Mouse (Mus musculus): ENCODE data around the gene Dnajb12. TPM values are rescaled to one million over a fixed set of nuclear protein-coding genes. Genes with fewer than 3 reads are reported as not detected.

The Dnajb12 gene
- polyA plus RNA-seq, 1 experiment from 2014 or later, result 25.3 TPM

DNA sequence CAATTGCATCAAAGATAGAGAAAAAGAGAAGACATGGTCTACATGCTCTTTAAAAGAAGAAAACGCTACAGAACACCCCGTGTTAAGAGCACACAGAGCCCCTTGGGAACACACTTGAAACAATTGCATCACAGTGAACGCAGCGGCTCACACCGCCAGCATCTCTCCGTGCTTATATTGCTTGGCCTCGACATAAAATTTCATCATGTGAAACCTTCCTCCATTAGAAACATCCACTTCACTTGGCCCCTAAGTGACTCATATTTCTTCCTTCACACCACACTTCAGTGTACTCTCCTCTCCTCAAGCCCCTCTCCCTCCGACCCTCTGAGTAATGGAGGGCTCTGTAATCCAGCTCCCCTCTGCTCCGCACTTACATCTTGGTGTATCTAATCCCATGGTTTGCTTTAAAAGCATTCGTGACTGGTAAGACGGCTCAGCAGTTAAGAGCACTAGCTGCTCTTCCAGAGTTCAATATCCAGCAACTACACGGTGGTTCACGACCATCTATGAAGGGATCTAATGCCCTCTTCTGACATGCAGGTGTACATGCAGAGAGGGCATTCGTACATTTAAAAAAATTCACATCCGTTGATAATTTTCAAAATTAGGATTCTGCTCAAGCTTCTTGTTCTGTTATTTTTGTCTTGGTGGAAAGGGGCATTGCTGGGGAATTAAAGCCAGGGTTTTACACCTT is 1.8 kb upstream of the Dnajb12 start:
- Histone ChIP-seq H3K4me1 (replicated peaks; ENCODE audit: control insufficient read depth, insufficient read depth, low read length) (peaks cover 5% of the 10 kb centered on the region; the same call in 1 of the 2 replicates), H3K4me3 (ENCODE audit: low read depth, low read length) (no peak overlapping the region), H3K4me2 (ENCODE audit: low read depth, low read length, severe bottlenecking) (no peak overlapping the region), H3K9ac (ENCODE audit: low read length) (no peak overlapping the region), H3K36me3 (ENCODE audit: control insufficient read depth, insufficient read depth, low read length) (no peaks in the 10 kb centered on the region), H3K27ac (ENCODE audit: low read depth, low read length) (no peak overlapping the region), H3K27me3 (ENCODE audit: control insufficient read depth, insufficient read depth, low read length) (no peaks in the 10 kb centered on the region), H3K9me3 (ENCODE audit: control insufficient read depth, low read length) (no peaks in the 10 kb centered on the region)
- ATAC-seq (replicated peaks; ENCODE audit: low FRiP score), result no peak
- DNase-seq (ENCODE audit: low spot score), result no peak
- WGBS, result 79% methylated on average over 15 of the region's 15 CpGs

DNA sequence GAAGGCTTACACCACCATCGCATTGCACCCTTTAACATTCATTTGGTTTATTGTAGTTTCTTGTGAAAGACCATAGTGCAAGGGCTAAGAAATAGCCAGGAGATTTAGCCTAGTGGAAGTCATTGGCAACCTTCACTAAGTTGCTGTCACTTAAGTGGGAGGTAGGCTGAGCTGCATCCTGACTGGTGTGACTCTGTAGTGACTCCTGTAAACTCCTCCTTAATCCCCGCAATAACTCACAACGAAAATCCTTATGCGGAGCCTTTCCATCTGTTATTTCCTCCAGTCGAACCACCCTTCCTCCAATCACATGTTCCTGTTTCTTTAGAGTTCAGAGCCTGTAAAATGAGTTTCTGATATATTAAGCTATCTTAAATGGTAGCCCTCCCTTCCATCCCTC is 533 bp upstream of the Dnajb12 start:
- Histone ChIP-seq H3K9ac (ENCODE audit: low read length) (peak overlapping the region; percentile 98), H3K4me2 (ENCODE audit: low read depth, low read length, severe bottlenecking) (peak overlapping the region; percentile 60), H3K4me1 (replicated peaks; ENCODE audit: control insufficient read depth, insufficient read depth, low read length) (peaks cover 5% of the 10 kb centered on the region; the same call in 1 of the 2 replicates), H3K4me3 (ENCODE audit: low read depth, low read length) (peak overlapping the region; percentile 92), H3K36me3 (ENCODE audit: control insufficient read depth, insufficient read depth, low read length) (no peaks in the 10 kb centered on the region), H3K27me3 (ENCODE audit: control insufficient read depth, insufficient read depth, low read length) (no peaks in the 10 kb centered on the region), H3K9me3 (ENCODE audit: control insufficient read depth, low read length) (no peaks in the 10 kb centered on the region), H3K27ac (ENCODE audit: low read depth, low read length) (no peak overlapping the region)
- no peak for ATAC-seq (replicated peaks; ENCODE audit: low FRiP score)
- 33% methylated on average over 5 of the region's 5 CpGs for WGBS
- no peak for DNase-seq (ENCODE audit: low spot score)

DNA sequence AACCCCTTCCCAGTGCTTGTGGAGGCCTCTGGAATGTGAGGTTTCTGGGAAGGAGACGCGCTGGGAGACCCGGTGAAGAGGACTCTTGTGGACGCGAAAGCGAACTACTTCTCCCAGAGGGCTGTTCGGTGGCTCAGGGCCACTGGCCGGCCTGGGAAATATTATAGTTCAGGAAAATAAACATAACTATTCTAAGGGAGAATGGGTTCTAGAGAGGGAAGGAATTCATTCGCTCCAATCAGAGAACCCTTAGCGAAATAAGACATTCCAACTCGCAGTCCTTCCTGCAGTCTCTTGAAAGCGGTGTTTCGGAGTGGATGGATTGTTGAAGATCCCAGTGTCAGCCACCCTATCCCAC is 652 bp downstream of the Dnajb12 start:
- no peak for DNase-seq (ENCODE audit: low spot score)
- Histone ChIP-seq H3K4me2 (ENCODE audit: low read depth, low read length, severe bottlenecking) (peak overlapping the region; percentile 60), H3K27me3 (ENCODE audit: control insufficient read depth, insufficient read depth, low read length) (no peaks in the 10 kb centered on the region), H3K9me3 (ENCODE audit: control insufficient read depth, low read length) (no peaks in the 10 kb centered on the region), H3K4me1 (replicated peaks; ENCODE audit: control insufficient read depth, insufficient read depth, low read length) (peaks cover 5% of the 10 kb centered on the region; the same call in 1 of the 2 replicates), H3K9ac (ENCODE audit: low read length) (peak overlapping the region; percentile 98), H3K27ac (ENCODE audit: low read depth, low read length) (peak overlapping the region; percentile 100), H3K4me3 (ENCODE audit: low read depth, low read length) (peak overlapping the region; percentile 92), H3K36me3 (ENCODE audit: control insufficient read depth, insufficient read depth, low read length) (no peaks in the 10 kb centered on the region)
- 0% methylated on average over 13 of the region's 13 CpGs for WGBS
- ATAC-seq (replicated peaks; ENCODE audit: low FRiP score), result peak; percentile 60; the same call in 1 of the 2 replicates

DNA sequence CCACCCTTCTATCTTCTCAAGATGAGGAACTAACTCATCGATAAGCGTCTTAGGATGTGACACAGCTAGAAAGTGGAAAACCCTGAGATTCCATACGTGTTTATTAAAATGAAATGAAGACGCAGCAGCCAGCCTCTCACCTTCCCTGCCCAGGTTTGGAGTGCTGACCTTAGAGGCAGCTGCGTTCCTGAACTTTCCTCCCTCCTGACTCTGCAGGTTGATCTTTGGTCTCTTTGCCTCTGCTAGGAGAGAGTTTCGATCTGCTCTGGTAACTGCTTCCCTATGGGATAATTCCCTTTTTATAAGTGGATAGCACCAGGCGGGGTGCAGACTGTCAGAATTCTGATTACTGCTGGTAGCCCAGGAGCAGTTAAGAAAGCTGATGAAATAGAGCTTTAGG is 1.5 kb downstream of the Dnajb12 start:
- 91% methylated on average over 7 of the region's 7 CpGs for WGBS
- Histone ChIP-seq H3K9me3 (ENCODE audit: control insufficient read depth, low read length) (no peaks in the 10 kb centered on the region), H3K36me3 (ENCODE audit: control insufficient read depth, insufficient read depth, low read length) (no peaks in the 10 kb centered on the region), H3K27me3 (ENCODE audit: control insufficient read depth, insufficient read depth, low read length) (no peaks in the 10 kb centered on the region), H3K27ac (ENCODE audit: low read depth, low read length) (no peak overlapping the region), H3K9ac (ENCODE audit: low read length) (no peak overlapping the region), H3K4me1 (replicated peaks; ENCODE audit: control insufficient read depth, insufficient read depth, low read length) (peaks cover 5% of the 10 kb centered on the region; the same call in 1 of the 2 replicates), H3K4me3 (ENCODE audit: low read depth, low read length) (no peak overlapping the region; the same call in 1 of the 2 replicates), H3K4me2 (ENCODE audit: low read depth, low read length, severe bottlenecking) (peak overlapping the region; percentile 60; the same call in 1 of the 2 replicates)
- no peak for ATAC-seq (replicated peaks; ENCODE audit: low FRiP score)
- DNase-seq (ENCODE audit: low spot score), result no peak

DNA sequence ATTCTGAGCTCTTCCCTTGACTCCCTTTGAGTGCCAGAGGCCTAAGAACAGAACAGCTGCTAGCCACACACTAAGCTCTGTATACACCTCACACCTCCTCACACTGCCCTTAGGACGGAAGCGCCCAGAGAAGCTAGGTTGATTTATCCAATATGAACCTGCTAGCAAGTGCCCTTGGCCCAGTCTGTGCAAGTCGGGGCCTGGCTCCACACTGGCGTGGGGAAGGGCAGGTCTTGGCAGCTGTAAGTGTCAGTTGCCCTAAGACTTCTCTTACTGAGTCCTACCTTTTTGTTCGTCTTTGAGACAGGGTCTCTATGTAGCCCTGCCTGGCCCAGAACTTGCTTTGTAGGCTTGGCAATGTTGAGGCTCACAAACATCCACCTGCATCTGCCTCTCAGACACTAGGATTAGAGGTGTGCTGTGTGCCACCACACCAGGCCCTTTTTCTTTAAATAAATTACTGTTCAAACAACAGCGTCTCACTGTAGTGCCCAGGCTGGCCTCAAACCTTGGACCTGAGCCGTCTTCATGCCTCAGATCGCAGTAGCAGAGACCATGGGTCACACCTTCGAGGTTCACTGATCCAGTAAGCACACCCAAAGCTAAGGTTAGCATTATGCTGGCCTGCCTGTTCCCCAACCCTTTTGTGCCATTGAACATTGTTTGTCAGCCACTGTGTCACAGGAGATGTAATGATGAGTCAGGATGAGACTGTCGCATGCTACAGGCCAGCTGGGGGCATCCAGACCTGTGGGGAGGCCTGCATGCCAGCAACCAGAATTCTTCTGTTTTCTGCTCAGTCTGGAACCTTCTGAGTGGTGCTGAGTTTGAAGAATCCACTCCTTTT is 5.2 kb downstream of the Dnajb12 start:
- no peak for DNase-seq (ENCODE audit: low spot score)
- Histone ChIP-seq H3K36me3 (ENCODE audit: control insufficient read depth, insufficient read depth, low read length) (no peaks in the 10 kb centered on the region), H3K27ac (ENCODE audit: low read depth, low read length) (no peak overlapping the region), H3K4me1 (replicated peaks; ENCODE audit: control insufficient read depth, insufficient read depth, low read length) (peaks cover 5% of the 10 kb centered on the region; the same call in 1 of the 2 replicates), H3K4me3 (ENCODE audit: low read depth, low read length) (no peak overlapping the region), H3K9me3 (ENCODE audit: control insufficient read depth, low read length) (no peaks in the 10 kb centered on the region), H3K9ac (ENCODE audit: low read length) (no peak overlapping the region), H3K4me2 (ENCODE audit: low read depth, low read length, severe bottlenecking) (no peak overlapping the region), H3K27me3 (ENCODE audit: control insufficient read depth, insufficient read depth, low read length) (no peaks in the 10 kb centered on the region)
- 89% methylated on average over 10 of the region's 10 CpGs for WGBS
- no peak for ATAC-seq (replicated peaks; ENCODE audit: low FRiP score)

DNA sequence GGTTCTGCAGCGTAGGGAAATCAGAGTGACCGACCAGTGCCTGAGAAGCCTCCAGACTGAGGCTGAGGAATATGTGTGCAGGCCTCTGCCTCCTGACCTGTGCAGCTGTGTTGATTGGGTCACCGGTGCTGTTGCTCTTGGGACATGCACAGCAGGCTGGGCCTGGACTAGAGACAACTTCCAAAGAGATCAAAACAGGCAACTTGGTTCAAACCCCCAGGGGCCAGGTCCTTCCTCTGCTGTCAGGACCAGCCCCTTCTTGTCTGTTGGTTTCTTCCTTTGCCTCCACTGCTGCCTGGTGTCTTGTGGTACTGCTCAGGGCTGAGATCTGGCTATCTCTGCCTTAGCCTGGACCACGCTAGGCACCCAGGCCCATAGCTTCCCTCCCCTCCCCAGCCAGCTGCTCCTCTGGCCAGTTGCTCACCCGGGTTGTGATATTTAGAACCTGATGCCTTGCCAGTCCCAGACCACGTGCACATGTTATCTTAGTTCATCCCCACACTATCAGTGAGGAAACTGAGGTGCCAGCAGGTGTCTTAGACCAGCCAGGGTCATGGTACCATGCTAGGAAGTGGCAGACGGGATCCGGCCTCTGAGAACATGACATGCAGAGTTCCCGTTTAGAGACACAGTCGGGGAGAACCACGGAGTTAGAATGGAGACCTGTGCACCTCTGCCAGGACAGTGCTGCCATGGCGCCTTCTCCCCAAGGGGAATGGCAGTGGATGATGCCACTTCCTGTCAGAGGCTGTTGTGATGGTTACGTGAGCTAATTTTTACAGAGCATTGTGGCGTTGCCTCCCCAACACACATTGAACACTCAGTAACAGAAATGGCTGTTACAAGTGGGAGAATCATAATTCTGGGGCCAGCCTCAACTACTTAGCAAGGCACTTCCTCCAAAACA is 6.1 kb downstream of the Dnajb12 start:
- Histone ChIP-seq H3K9ac (ENCODE audit: low read length) (no peak overlapping the region), H3K27me3 (ENCODE audit: control insufficient read depth, insufficient read depth, low read length) (no peaks in the 10 kb centered on the region), H3K4me2 (ENCODE audit: low read depth, low read length, severe bottlenecking) (no peak overlapping the region), H3K36me3 (ENCODE audit: control insufficient read depth, insufficient read depth, low read length) (no peaks in the 10 kb centered on the region; the same call in 1 of the 2 replicates), H3K4me1 (replicated peaks; ENCODE audit: control insufficient read depth, insufficient read depth, low read length) (peaks cover 5% of the 10 kb centered on the region; the same call in 1 of the 2 replicates), H3K4me3 (ENCODE audit: low read depth, low read length) (no peak overlapping the region), H3K9me3 (ENCODE audit: control insufficient read depth, low read length) (no peaks in the 10 kb centered on the region), H3K27ac (ENCODE audit: low read depth, low read length) (no peak overlapping the region)
- WGBS, result 93% methylated on average over 14 of the region's 14 CpGs
- ATAC-seq (replicated peaks; ENCODE audit: low FRiP score) (no peak), DNase-seq (ENCODE audit: low spot score) (no peak)

DNA sequence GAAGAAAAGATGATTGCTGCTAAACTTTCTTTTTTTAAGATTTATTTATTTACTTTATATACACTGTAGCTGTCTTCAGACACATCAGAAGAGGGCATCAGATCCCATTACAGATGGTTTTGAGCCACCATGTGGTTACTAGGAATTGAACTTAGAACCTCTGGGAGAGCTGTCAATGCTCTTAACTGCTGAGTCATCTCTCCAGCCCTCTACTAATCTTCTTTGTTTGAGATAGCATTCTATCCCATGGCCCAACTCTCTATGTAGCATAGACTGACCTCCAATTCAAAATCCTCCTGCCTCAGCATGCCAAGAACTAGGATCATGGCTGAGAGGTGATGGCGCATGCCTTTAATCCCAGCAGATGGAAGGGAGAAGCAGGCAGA is 6.7 kb downstream of the Dnajb12 start:
- Histone ChIP-seq H3K9ac (ENCODE audit: low read length) (no peak overlapping the region), H3K27me3 (ENCODE audit: control insufficient read depth, insufficient read depth, low read length) (no peaks in the 10 kb centered on the region), H3K36me3 (ENCODE audit: control insufficient read depth, insufficient read depth, low read length) (no peaks in the 10 kb centered on the region; the same call in 1 of the 2 replicates), H3K4me2 (ENCODE audit: low read depth, low read length, severe bottlenecking) (no peak overlapping the region), H3K4me3 (ENCODE audit: low read depth, low read length) (no peak overlapping the region), H3K4me1 (replicated peaks; ENCODE audit: control insufficient read depth, insufficient read depth, low read length) (no peaks in the 10 kb centered on the region; the same call in 1 of the 2 replicates), H3K9me3 (ENCODE audit: control insufficient read depth, low read length) (no peaks in the 10 kb centered on the region), H3K27ac (ENCODE audit: low read depth, low read length) (no peak overlapping the region)
- DNase-seq (ENCODE audit: low spot score) (no peak), ATAC-seq (replicated peaks; ENCODE audit: low FRiP score) (no peak)
- WGBS, result 100% methylated on average over 1 of the region's 1 CpGs

DNA sequence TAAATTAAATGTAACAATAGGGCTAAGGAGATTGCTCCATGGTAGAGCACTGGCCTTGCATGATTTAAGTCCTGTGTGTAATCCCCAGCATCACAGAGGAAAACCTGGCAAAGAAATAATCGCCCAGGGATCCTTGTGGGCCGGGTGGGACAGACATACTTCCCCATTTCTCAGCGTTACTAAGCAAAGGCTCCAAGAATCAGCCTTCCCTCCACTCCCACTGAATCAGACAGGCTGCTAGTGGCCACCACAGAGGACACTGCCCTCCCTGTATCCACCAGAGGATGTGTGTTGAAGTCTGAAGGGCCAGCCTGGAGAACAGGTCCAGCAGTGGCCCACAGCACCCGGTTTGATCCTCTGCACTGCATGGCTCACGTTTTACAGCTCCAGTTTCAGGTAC is 8.1 kb downstream of the Dnajb12 start:
- WGBS, result 95% methylated on average over 5 of the region's 5 CpGs
- H3K9me3 ChIP-seq (ENCODE audit: control insufficient read depth, low read length), result no peaks in the 10 kb centered on the region
- ATAC-seq (replicated peaks; ENCODE audit: low FRiP score), result no peak
- H3K4me2 ChIP-seq (ENCODE audit: low read depth, low read length, severe bottlenecking), result no peak overlapping the region
- H3K9ac ChIP-seq (ENCODE audit: low read length), result no peak overlapping the region
- H3K27ac ChIP-seq (ENCODE audit: low read depth, low read length), result no peak overlapping the region
- H3K27me3 ChIP-seq (ENCODE audit: control insufficient read depth, insufficient read depth, low read length), result no peaks in the 10 kb centered on the region
- no peak for DNase-seq (ENCODE audit: low spot score)
- no peaks in the 10 kb centered on the region for H3K4me1 ChIP-seq (replicated peaks; ENCODE audit: control insufficient read depth, insufficient read depth, low read length)
- no peak overlapping the region for H3K4me3 ChIP-seq (ENCODE audit: low read depth, low read length)
- peaks cover 5% of the 10 kb centered on the region; the same call in 1 of the 2 replicates for H3K36me3 ChIP-seq (ENCODE audit: control insufficient read depth, insufficient read depth, low read length)

All from forebrain, embryonic 11.5 days (tissue).